Mouse (Mus musculus): ENCODE data around the gene Orm2.

Orm2 gene

GRCm38 (mm10) chr4:63377483-63377882, 15.2 kb downstream of the Orm2 start:
- no peak for DNase-seq (ENCODE audit: low read depth, low spot score)

- no peak for DNase-seq (ENCODE audit: low read depth, low spot score)
Observed at GRCm38 (mm10) chr4:63382676-63383369, 20.6 kb downstream of the Orm2 start.

- no peak for DNase-seq (ENCODE audit: low read depth, low spot score)
Observed at GRCm38 (mm10) chr4:63383474-63383873, 21.2 kb downstream of the Orm2 start.

GRCm38 (mm10) chr4:63384262-63384661, 22.0 kb downstream of the Orm2 start:
- DNase-seq (ENCODE audit: low read depth, low spot score) = peak; percentile 43

GRCm38 (mm10) chr4:63385253-63385652, 23.0 kb downstream of the Orm2 start:
- peak; percentile 63 for DNase-seq (ENCODE audit: low read depth, low spot score)

GRCm38 (mm10) chr4:63385784-63386183, 23.5 kb downstream of the Orm2 start:
- DNase-seq (ENCODE audit: low read depth, low spot score) = peak; percentile 96

GRCm38 (mm10) chr4:63388029-63388428, 25.8 kb downstream of the Orm2 start:
- no peak for DNase-seq (ENCODE audit: low read depth, low spot score)

GRCm38 (mm10) chr4:63389121-63389886, 27.1 kb downstream of the Orm2 start:
- peak; percentile 75 for DNase-seq (ENCODE audit: low read depth, low spot score)

GRCm38 (mm10) chr4:63389887-63390528, 27.8 kb downstream of the Orm2 start:
- no peak for DNase-seq (ENCODE audit: low read depth, low spot score)

GRCm38 (mm10) chr4:63391322-63391721, 29.1 kb downstream of the Orm2 start:
- peak; percentile 60 for DNase-seq (ENCODE audit: low read depth, low spot score)

GRCm38 (mm10) chr4:63397981-63398537, 35.8 kb downstream of the Orm2 start:
- DNase-seq (ENCODE audit: low read depth, low spot score) = no peak

- DNase-seq (ENCODE audit: low read depth, low spot score) = peak; percentile 88
Observed at GRCm38 (mm10) chr4:63398854-63399609, 36.8 kb downstream of the Orm2 start.

GRCm38 (mm10) chr4:63399691-63400270, 37.5 kb downstream of the Orm2 start:
- DNase-seq (ENCODE audit: low read depth, low spot score) = peak; percentile 52

GRCm38 (mm10) chr4:63400541-63401306, 38.5 kb downstream of the Orm2 start:
- peak; percentile 78 for DNase-seq (ENCODE audit: low read depth, low spot score)

GRCm38 (mm10) chr4:63401620-63402019, 39.4 kb downstream of the Orm2 start:
- no peak for DNase-seq (ENCODE audit: low read depth, low spot score)

- peak; percentile 69 for DNase-seq (ENCODE audit: low read depth, low spot score)
Observed at GRCm38 (mm10) chr4:63402056-63402455, 39.8 kb downstream of the Orm2 start.

- DNase-seq (ENCODE audit: low read depth, low spot score) = peak; percentile 42
Observed at GRCm38 (mm10) chr4:63402558-63402957, 40.3 kb downstream of the Orm2 start.

- DNase-seq (ENCODE audit: low read depth, low spot score) = peak; percentile 91
Observed at GRCm38 (mm10) chr4:63403040-63403959, 41.1 kb downstream of the Orm2 start, which contains the start of gene Akna. Gene Akna, minus strand, starts transcription at chr4:63403354.

GRCm38 (mm10) chr4:63404205-63404604, 42.0 kb downstream of the Orm2 start:
- DNase-seq (ENCODE audit: low read depth, low spot score) = peak; percentile 87
